Mouse (Mus musculus) liver, adult 2 months (tissue): ENCODE measurements around the gene Cpa3.

ENCODE experiments used
- CTCF ChIP-seq: fragments of 200-500 bp; IDR thresholded peaks from 2 replicates; pipeline ENCODE4 v1.5.1; 2011; ENCODE audit warnings: low read depth, low read length, control low read depth
- POLR2A ChIP-seq: fragments of 200-500 bp; IDR thresholded peaks from 2 replicates; pipeline ENCODE4 v1.6.1; 2011; ENCODE audit warnings: low read length, control low read depth; ENCODE audit not compliant: insufficient read depth; ENCODE audit errors: extremely low read depth

GRCm38 (mm10) chr3:20229027-20229426 is 13.0 kb downstream of the Cpa3 start:
- TF ChIP-seq POLR2A (no peak), CTCF (no peak)
